Mouse (Mus musculus) hematopoietic multipotent progenitor cell, adult 10-12 weeks (in vitro differentiated cells): ENCODE results near the gene Gulp1. TPM values are rescaled to one million over a fixed set of nuclear protein-coding genes. Genes with fewer than 3 reads are reported as not detected.

Experiments
- polyA plus RNA-seq: library from polyadenylated mRNA; stranded (reverse); fragments of >175 nt; gene quantifications from 2 replicates; pipeline ENCODE4 v1.2.3, GENCODE M21; 2012; ENCODE audit warnings: low replicate concordance

The Gulp1 gene
- polyA plus RNA-seq, result 0.09 TPM in 1 of 2 replicates, not detected in the other

DNA sequence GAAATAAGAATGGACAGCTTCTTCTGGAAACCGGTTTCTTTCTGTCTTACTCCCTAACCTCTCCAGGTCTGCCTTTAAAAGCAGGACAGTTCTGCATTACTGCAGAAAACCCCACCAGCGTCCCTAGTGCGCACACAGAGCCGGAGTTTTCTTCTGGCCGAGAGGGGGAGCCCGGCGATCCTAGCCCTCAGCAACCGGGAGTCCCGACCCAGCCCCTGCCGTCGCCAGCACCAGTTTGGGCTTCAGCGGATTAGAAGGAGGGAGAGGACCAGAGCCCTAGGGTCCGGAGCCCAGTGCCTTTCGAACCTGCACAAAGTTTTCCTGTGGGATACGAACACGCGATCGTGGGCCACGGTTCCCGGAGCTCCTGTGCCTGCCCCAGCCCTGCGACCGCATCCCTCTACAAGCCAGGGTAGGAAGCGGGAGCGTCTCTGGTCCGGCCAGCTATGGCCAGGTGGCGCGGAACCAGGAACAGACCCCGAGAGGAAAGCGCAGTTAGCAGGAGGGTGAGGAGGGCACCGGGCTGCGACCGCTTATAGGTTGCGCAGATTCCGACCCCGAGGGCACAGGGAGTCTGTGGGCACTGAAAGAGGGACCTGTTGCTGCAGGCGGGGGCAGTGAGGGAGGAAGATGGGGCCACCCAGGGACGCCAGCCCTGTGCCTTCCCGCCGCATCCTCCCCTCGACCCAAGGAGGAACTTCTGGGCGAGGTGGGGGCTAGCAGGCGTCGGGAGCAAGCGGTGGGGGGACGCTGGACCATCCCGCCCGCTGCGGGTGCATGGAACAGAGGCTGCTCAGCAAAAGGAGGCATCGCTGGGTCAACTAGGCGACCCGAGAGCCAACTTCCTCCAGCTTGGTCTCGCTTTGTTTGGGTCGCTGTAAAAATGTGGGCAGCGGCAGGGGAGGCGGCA lies at the start of gene Gulp1:
Gulp1 (plus strand) TSS at position 51 of the 910 bp plus-strand sequence.

